Mouse (Mus musculus): ENCODE measurements around the gene Zer1. TPM values are rescaled to one million over a fixed set of nuclear protein-coding genes. Genes with fewer than 3 reads are reported as not detected.
"Not testable (repeated sequence)": the region's sequence is repeated elsewhere in the genome, so short reads cannot be mapped to it uniquely, and the experiment has no call there.

The Zer1 gene
- 10 to 100 TPM; 23.5 to 26.7 TPM for total RNA-seq (2021)

DNA sequence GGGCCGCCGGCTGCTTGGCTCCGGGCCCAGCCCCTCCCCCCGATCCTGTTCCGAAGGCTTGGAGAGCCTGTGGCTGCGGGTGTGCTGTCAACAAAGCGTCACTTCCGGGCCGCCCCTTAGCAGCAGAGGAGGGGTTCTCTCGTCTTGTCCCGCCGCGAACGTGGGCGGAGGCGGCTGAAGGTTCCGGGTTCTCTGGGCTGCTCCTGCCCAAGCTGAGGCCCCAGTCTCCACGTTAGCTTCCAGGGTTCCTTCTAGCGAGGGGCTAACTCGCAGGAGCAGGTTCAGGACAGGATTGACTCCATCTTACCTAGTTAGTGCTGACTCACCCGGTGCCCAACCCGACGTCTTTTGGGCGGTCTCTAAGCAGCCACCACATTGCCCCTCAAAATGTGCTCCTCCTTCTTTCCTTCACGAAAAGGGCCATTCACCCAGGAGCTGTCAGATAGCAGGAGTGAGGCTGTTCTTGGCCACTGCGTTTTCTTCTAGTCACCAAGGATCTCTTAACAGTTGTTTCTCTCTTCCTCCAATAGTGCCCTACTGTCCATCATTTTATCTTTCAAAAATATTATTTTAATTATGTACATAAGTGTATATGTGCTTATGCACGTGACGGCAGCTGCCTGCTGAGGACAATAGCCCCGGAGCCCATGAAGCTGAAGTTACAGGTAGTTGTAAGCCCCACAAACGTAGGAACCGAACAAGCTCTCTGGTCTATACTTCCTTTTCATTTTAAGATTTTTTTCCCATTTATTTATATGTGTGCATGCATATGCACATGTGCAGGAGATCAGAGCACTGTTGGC lies at the start of gene Zer1:
Gene Zer1 (minus strand): TSS at position 114 of the 803 bp plus-strand sequence.
- DNase-seq (ENCODE audit: low spot score), result peak; percentile 95
- intact Hi-C loops (cut with DNase I), result no loop called here

DNA sequence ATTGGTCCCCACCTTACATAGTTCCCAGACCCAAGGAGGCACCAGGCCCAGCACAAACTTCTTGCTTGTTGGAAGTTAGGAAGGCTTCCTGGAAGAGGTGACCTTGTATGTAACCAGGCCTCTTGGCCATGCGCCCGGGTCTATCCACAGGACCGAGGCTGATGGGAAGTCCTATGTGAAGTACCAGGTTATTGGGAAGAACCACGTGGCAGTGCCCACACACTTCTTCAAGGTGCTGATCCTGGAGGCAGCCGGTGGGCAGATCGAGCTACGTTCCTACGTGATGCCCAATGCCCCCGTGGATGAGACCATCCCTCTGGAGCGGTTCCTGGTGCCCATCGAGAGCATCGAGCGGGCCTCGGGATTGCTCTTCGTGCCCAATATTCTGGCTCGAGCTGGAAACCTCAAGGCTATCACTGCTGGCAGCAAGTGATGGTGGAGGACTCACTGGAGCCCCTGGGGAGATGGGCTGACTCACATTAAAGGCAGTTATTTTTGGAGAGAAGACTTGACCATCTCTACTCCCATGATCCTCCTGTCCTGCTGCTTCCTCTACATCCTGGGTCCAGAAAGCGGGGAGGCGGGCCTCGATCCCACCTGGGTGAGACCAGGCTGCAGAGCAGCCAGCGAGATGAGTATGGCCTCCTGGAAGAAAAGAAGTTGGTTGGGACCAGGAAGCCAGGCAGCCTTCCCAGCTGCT lies 49.3 kb upstream of the Zer1 start:
- intact Hi-C loops (cut with DNase I), result loop anchor here (5.0 kb wide), 1 partner anchor 99 kb away; no protein-coding TSS in a partner anchor
- no peak for DNase-seq (ENCODE audit: low spot score)

DNA sequence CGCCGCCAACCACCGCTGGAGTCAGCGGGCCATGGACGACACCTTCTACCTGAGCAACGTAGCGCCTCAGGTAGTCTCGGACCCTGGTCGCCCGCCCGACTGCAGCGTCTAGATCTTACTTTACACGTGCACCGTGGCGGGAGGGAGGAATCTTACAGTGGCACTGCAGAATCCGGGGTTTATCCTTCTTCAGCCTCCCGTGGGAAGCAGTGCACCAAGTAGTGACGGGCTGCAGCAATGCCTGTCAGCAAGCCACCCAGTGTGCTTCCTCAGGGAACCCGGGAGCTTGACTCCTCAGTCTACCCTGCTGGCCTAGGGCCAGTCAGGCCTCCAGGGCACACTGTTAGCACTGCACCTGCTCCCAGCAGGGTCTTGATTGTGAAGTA lies 47.6 kb upstream of the Zer1 start:
- intact Hi-C loops (cut with DNase I), result loop anchor here (5.0 kb wide), 1 partner anchor 100 kb away; no protein-coding TSS in a partner anchor
- no peak for DNase-seq (ENCODE audit: low spot score)

- DNase-seq (ENCODE audit: low spot score), result peak; percentile 85
- intact Hi-C loops (cut with DNase I), result loop anchor here (5.0 kb wide), 1 partner anchor 101 kb away; no protein-coding TSS in a partner anchor
These were observed 47.1 kb upstream of the Zer1 start, which contains the start of gene Endog for GRCm38 (mm10) chr2:30171371-30171996. Endog (plus strand) TSS chr2:30171493.

DNA sequence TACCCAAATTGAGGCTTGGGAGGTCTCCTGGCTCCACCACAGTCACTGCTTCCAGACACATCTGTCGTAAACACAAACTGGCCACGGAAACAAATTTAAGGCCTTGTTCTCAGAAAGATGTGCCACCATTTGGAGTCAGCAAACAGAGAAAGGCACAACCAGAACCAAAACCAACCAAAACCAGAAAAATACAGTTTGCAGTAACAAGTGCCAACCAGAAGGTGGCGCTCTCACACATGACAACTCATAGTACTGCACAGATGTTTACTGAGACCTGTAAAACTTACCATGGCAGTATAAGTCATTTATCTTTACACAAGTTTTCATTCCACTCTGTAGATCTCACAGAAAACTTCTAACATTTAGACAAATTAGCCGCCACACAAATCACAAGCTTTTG lies 42.3 kb upstream of the Zer1 start:
- DNase-seq (ENCODE audit: low spot score), result no peak
- intact Hi-C loops (cut with DNase I), result loop anchor here (10.0 kb wide), 1 partner anchor 122 kb away; the partner anchor contains the start of gene Wdr34

DNA sequence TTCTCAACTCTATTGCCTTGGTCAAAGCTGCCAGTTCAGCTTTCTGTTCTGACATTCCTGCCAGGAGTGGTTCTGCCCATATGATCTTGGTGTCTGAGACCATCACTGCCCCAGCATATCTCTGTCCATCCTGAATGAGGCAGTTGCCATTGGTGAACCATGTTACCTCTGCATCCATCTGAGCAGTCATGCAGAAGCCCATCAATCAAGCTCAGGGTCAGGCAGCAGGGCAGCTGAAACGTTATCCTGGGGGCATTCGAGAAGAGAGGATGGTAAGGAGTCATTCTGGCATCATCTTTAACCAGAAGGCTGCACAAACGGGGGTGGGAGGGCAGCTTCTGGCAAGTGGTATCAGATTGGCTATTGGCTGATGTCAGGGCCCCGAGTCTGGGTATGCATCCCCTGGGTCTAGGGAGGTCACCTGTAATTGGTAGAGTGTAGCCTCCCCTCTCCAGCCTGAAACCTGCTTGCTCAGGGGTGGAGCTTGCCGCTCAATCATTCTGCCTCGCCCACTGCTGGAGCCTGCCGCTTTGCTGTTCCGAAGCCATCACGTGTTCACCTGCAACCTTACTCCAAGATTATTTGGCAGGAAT lies 40.1 kb upstream of the Zer1 start:
- no peak for DNase-seq (ENCODE audit: low spot score)
- intact Hi-C loops (cut with DNase I), result loop anchor here (5.0 to 10.0 kb wide), 2 partner anchors 57 to 120 kb away; partner anchors contain the start of gene Wdr34

DNA sequence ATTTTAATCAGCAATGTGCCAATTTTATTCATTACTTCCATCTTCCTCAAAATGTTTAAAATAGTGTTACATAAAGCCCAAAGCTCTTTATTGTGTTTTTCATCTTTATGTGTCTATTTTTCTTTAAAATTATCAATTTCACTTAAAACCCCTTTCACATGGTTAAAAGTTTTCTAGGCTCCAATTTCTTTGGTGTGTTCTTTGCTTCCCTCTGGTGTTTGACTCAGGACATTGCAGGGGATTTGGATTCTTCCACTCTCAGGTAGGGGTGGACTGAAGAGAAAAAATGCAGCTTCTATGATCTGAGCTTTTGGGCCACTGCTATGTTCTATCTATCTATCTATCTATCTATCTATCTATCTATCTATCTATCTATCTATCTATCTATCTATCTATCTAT lies 37.4 kb upstream of the Zer1 start:
- intact Hi-C loops (cut with DNase I), result loop anchor here (2.0 to 10.0 kb wide), 3 partner anchors 33 to 117 kb away; partner anchors contain the start of gene Wdr34
- no peak for DNase-seq (ENCODE audit: low spot score)

- not testable (repeated sequence) for DNase-seq (ENCODE audit: low spot score)
- intact Hi-C loops (cut with DNase I), result loop anchor here (5.0 to 10.0 kb wide), 2 partner anchors 53 to 115 kb away; partner anchors contain the start of gene Wdr34
These were observed 35.5 kb upstream of the Zer1 start for GRCm38 (mm10) chr2:30159871-30160270.

- no peak for DNase-seq (ENCODE audit: low spot score)
- intact Hi-C loops (cut with DNase I), result loop anchor here (5.0 kb wide), 1 partner anchor 35 kb away; no protein-coding TSS in a partner anchor
These were observed 28.2 kb upstream of the Zer1 start for GRCm38 (mm10) chr2:30152616-30153015.

GRCm38 (mm10) chr2:30151840-30152239 lies 27.5 kb upstream of the Zer1 start:
- DNase-seq (ENCODE audit: low spot score), result no peak
- intact Hi-C loops (cut with DNase I), result loop anchor here (5.0 kb wide), 1 partner anchor 35 kb away; no protein-coding TSS in a partner anchor

- intact Hi-C loops (cut with DNase I), result no loop called here
- DNase-seq (ENCODE audit: low spot score), result peak; percentile 31
These were observed 23.1 kb upstream of the Zer1 start for GRCm38 (mm10) chr2:30147466-30147865.

DNA sequence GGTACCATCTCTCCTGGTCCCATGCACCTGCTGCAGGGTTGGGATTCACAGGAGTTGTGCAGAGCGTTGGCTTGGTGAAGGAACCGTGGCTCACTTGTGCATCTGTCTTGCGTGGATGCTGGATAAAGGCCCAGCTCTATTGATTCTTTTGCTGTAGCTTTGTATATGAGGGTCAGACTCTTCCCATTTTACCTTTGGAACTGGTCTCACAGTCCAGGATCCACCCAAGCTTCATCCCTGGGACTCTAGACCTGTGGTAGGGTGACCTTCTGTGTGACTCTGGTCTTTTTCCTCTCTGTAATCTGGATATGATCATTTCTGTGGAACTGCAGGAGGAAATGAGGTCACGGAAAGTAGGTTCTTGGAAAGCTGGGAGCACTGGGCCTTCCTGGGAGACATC lies 20.1 kb upstream of the Zer1 start:
- intact Hi-C loops (cut with DNase I), result no loop called here
- DNase-seq (ENCODE audit: low spot score), result no peak

DNA sequence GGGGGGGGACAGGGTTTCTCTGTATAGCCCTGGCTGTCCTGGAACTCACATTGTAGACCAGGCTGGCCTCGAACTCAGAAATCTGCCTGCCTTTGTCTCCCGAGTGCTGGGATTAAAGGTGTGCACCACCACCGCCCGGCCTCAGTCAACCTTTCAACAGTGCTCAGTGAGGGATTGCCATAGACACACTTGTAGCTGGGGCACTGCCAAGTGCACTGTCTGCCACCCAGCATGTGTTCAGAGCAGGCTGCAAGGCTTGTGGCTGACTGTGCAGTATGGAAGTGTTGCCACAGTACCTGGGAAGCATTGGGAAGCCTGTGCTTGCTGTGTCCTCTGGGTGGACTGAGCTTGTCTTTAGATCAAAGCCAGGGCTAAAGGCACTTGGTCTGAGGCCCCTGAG lies 15.6 kb upstream of the Zer1 start:
- intact Hi-C loops (cut with DNase I); DNase-seq (ENCODE audit: low spot score): not testable (repeated sequence)

- intact Hi-C loops (cut with DNase I), result no loop called here
- DNase-seq (ENCODE audit: low spot score), result no peak
These were observed 12.1 kb upstream of the Zer1 start for GRCm38 (mm10) chr2:30136458-30136857.

DNA sequence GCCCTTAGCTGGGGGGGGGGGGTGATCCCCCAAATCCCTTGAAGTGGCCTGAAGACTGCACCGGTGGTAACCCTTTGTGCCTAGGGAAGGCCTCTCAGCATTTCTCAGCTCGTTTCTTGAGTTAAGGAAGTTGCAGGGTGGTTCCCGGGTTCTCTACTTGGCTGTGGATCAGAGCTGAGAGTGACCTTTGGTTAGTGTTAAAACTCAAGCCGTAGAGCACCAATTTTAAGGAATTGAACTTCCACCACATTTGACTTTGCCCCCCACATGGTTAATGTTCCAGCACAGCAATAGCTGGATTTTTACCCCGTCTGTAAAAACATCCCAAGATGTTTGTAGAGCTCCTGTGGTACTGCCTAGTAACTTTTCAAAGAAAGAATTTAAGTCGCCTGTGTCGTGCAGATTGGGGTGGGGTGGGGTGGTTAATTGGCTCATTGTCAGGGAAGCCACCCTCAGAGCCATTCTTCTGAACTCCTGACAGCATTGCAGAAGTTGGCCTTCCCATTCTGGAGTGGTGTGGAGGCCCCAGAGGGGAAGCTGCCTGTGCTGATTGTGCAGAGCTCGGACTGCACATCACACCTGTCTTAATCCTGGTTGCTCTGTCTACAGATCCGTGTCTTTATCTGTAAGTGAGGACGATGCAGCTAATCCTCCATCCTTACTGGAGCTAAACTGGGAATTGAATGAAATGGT lies 10.7 kb upstream of the Zer1 start:
- intact Hi-C loops (cut with DNase I), result no loop called here
- DNase-seq (ENCODE audit: low spot score), result no peak

DNA sequence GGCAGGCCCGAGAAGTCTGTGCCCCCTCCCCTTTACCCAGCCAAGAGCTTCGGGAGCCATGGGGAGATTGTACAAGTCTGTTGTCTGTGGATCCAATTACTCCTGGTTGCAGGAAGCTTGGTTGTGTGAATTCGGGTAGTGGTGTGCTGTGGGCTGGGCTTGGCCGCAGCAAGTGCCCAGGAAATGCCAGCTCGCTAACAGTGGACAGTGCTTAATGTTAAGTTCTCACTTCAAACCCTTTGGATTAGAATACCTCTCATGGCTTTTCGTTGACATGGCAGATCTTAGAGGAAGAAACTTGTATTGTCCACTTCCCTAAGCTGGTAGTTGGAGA lies 10.0 kb upstream of the Zer1 start:
- DNase-seq (ENCODE audit: low spot score), result no peak
- intact Hi-C loops (cut with DNase I), result no loop called here

GRCm38 (mm10) chr2:30133613-30134377 lies 9.4 kb upstream of the Zer1 start, which contains the start of gene Tbc1d13:
Tbc1d13 (plus strand) TSS chr2:30133746.
- intact Hi-C loops (cut with DNase I), result no loop called here
- DNase-seq (ENCODE audit: low spot score), result peak; percentile 97

DNA sequence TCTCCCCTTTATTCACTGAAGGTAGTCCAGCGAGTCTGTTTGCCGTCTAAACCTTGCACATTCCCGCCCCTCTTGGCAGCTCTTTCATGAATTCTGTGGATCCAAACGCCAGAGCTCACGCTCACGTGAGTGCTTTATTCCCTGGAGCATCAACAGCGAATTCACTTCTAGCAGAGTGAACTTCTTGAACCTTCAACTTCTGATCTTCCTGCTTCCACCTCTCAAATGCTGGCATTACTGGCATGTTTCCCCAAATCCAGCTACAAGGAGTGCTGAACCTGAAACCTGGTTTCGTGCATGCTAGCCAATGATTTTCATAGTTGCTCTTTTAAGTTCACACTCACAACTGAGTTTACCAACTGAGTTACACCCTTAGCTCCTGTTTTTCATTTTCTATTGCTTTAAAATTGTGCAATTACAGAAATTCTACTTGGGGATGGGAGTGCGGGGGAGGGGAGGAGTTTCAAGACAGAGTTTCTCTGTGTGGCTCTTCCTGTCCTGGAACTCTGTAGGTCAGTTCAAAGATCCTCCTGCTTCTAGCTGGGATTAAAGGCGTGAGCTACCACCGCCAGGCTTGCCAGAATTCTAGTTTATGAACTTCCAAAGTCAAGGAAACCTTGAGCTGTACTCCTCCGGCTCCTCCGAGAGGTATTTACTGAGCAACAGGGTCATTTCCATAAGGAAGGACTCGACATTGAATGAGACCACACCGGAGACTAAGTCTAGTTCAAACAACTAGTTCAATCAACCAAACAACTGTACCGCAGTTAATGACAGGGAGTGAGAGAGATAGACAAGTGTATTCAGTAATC lies 8.6 kb upstream of the Zer1 start:
- intact Hi-C loops (cut with DNase I), result no loop called here
- no peak for DNase-seq (ENCODE audit: low spot score)
